Mouse (Mus musculus) thymus, postnatal 0 days (tissue): ENCODE data around the gene Itgae. TPM values are rescaled to one million over a fixed set of nuclear protein-coding genes. Genes with fewer than 3 reads are reported as not detected.

Experiments
- DNase-seq: peaks from one replicate; pipeline ENCODE4 v3.0.0-alpha.2; 2015; ENCODE audit warnings: low spot score
- polyA plus RNA-seq: library from polyadenylated mRNA; unstranded; fragments of >200 nt; fragmentation: Nextera tagmentation; extraction: Ambion mirVana; gene quantifications from 2 replicates; pipeline ENCODE4 v1.2.1, GENCODE M21; 2015

The Itgae gene
- polyA plus RNA-seq, 1 experiment from 2014 or later, result 8.0 TPM

DNA sequence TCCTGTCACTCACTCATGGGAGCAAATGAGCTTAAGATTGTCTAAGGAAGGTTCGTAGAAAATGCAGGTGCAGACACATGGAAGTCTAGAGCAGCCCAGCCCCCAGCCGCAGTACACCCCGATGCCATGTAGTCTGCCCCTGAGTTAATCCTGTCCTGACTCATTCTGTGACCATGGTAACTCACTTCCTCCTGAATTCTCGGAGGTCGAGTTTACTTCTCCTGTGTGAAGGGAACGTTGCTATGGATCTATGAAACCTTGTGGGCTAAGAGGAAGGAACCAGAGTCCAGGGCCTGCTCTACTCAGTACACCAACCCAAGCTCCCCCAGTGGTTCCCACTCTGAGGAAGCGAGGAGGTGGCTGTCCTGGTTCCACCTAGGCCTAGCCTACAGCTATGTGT, 2.5 kb downstream of the Itgae start:
- no peak for DNase-seq

DNA sequence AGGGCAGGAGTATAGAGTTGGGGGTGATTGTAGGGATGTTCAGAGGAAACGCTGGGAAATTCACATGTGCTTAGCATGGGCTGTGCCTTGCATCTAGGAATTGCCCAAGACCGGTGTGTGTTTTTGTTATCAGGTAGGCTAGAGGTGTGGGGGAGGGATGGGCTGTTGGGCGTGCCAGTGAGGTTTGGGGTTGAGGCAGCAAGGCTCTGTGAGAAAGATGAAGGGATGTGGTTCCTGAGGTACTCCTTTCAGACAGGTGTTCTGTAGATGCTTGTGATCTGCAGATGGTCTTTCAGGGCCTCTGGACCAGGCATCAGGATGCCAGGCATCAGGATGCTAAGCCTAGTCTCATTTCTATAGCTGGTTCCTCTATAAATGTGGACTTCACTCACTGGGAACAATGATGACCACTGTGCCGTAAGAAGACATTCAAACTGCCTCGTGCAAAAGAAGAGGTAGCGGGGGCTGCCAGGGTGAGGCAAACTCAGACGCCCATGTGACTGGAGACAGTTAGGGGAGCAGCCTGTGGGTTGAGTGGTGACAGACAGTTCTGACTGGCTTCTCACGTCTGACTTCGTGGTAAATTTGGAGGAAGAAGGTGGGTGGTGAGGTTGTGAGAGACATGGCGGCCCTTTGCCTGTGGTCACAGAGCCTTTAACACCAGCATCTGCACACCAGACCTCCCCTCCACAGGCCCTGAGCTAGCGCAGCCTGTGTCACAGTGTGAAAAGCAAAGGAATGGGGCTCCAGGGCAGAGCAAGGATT, 4.0 kb downstream of the Itgae start:
- DNase-seq, result peak; percentile 60

DNA sequence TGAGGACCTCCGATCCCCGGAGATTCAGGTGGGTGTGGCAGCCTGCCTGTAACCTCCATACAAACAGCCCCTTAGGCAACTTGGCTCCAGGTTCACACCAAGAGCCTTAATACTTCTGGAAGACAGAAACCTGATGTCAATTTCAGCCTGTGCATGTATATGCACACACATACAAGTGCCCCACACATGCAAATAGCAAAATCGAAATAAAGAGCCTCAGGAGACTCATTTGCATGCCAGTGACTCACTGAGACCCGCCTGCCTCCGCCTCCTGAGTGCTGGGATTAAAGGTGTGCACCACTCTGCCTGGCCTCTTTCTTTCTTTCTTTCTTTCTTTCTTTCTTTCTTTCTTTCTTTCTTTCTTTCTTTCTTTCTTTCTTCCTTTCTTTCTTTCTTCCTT, 8.5 kb downstream of the Itgae start:
- no peak for DNase-seq

DNA sequence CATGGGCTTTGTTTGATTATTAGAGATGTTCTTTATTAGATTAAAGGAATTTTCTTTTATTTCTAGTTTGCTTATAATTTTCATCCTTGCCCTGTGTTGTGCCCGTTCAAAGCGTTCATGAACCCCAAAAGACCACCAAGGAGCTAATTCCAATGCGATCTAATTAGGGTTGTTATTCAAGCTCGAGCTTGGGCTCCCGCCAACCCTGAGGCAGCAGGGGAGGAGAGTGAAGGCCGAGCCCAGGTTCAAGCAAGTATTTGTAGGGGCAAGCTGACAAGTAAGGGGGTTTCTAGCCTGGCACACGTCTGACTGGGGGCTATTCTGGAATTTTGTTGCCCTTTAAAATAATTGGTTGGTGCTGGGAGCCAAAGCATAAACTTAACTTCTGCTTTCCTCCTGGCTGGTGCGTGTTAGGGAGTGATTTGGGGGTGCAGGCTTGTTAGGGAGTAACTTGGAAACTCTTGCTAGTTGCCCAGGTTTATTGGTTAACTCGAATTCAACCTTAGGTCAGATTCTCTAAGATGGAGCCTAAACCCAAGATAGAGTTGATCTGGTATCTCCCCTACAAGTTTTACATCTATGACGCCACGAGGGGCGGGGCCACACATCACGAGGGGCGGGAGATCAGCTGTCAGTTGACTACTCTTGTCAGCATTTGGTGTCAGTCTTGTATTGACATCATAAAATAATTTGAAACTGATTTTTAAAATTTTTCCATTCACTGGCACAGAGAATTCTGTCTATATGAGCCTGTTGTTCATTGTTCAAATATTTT, 9.8 kb downstream of the Itgae start:
- DNase-seq, result no peak

DNA sequence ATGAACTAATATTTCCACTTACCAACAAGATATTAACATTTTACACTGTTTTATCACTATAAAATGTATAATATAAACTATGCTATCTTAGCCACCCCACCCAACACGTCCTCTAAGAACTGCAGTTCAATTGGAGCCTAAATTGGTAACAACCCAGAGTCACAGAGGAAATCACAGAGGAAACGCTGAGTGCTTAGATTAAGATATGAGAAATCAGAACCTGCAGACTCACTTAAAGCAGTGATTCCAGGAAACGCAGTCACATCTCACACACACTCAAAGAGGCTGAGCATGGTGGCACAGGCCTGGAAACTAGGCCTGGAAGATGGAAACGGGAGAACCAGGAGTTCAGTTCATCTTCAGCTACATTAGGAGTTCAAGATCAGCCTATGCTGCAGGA, 10.9 kb downstream of the Itgae start:
- DNase-seq, result no peak

DNA sequence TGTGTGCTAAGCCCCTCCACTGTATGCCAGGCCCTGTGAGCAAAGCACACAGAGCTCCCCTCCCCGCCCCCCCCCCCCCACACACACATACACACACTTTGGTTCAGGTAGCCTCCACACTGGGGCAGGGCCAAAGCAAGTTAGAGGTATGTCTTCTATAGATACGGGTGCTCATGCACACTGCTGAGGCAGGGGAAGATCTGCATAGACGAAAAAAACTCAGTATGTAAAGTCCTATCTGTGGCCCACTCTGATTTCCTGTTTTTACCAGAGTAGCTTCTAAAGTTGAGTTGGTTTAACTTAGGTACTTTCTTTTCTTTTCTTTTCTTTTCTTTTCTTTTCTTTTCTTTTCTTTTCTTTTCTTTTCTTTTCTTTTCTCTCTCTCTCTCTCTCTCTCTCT, 14.9 kb downstream of the Itgae start:
- no peak for DNase-seq

DNA sequence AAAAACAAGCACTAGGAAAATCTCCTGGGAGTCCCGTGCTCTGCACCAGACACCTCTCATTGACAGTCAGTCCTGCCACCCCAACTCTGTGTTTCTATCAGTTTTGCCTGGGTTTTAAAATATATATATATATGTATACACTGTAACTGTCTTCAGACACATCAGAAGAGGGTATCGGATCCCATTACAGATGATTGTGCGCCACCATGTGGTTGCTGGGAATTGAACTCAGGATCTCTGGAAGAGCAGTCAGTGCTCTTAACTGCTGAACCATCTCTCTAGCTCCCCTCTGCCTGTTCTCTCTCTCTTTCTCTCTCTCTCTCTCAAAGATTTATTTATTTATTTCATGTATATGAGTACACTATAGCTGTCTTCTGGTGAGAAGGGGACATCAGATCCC, 17.0 kb downstream of the Itgae start:
- DNase-seq, result peak; percentile 24

DNA sequence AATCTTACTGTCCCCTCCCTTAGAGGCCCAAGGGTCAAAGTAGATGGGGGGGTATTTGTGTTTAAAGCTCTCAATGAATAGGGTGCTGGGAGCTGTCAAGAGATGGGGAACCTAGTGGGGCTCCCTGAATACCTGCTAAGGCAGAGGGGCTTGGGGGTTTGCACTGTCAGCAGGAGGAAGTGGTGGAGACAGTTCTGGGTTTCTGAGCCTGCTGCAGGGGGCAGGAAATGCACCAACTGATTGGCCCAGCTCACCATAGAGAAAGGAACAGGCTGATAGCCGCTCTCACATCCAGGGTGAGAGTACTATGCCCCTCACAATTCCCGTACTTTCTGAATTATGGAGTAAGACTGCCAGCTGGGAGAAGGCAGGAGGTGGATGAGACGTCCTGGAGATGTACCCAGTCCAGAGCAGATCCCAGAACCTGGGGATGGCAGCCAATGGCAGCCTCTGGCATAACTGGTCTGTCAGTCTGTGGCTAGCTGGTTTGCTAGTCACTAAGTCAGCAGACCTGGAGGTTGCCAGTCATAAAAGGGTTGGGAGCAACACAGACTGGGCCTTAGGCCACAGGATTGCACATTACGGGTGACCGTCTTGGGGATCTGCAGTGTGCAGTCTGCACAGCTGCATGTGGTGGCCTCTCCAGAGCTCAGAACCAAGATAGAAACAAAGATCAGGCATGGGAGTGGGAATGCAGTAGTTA, 18.0 kb downstream of the Itgae start:
- DNase-seq, result peak; percentile 87

DNA sequence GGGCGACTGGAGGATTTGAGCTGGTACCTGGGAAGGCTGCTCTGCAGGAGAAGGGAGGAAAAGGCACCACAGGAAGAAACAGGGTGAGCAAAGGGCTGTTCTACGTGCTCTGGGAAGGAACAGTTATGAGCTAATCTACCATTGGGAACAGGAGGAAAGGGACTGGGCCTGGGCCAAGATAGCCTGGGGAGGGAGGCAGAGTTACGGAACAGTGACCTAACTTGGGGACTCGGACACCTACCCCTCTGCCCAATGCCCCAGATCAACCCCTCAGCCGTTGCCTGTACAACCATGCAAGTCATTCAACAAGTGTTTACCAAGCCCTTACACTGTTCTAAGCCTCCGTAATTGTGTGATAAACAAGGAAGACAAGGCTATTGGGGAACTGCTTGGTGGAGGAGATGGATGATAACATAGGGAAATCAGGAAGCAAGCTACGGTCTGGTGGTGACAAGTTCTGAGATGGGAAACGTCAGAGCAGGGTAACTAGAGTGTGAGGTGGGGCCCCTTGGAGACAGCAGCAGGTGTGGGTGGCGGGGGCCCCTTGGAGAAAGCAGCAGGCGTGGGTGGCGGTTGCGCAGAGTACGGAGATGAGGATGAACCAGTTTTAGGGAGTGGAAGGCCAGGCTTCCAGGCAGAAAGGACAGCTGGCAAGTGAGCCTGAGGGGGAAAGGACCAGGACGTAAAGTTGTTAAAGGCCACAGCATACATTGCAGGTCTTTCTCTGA, 18.7 kb downstream of the Itgae start:
- peak; percentile 65 for DNase-seq

DNA sequence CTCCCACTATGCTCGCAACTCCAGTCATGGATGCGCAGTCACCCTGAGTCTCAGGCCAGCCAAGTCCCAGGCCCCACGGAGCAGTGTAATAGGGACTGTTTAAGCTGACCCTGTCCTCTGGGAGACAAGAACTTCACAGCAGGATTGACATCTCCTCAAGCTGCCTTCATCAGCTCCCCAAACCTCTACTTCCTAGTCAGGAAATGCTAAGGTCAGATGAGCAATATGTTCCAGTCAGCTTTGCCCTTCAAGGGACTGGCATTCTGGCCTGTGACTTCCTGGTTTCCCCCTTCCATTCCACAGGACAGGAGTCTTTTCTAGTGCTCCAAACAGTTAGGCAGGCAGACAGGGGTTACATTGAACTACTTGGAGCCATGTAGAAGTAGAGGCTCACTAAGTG, 19.6 kb downstream of the Itgae start:
- DNase-seq, result no peak

DNA sequence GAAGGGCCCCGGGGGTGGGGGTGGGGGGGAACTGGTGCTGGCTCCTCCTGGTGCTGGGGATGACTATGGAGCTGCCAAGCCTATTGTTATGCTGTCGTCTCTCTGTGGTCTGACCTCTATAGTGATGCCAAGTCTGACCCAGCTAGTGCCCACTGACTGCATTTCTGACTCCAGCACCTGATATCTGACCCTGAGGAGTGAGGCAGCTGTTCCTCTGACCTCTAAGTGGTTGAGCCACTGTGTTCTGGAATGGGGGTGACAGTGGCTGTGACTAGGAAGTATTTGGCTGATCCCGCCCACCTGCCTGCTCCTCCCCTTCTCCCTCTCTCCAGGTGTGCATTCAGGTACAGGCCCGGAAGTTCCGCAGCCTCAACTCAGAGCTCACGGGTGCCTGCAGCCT, 21.0 kb downstream of the Itgae start:
- DNase-seq, result no peak

DNA sequence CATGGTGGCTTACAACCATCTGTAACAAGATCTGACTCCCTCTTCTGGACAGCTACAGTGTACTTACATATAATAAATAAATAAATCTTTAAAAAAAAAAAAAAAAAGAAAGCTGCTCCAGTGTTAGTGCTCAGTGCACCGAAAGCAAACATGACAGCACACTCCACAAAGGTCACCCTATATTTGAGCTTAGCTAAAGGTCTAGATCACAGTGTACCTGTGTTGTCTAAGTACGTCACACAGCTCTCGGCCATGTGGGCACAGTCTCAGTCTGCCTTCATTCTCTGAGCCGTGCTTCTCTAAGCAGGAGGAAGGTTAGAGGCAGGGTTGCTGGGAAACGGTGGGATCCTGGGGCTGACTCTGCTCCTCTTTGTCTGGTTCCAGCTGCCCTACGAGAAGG, 36.1 kb downstream of the Itgae start:
- no peak for DNase-seq

DNA sequence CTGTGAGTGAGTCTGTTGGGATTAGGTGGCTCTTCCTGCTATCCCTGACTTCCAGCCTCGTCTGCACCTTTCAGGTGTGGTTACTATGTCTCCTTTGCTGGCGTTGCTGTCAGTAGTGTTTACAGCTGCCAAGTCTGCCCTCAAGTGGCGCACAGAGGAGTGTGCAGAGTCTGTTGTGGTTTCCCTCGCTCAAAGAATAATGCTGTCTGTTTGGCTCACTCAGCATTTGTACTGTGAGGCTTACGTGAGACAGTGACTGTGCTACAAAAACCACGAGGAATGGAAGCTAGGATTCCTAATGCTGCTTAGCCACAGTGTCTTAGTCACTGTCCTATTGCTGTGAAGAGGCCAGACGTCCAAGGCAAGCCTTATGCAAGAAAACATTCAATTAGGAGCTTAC, 40.6 kb downstream of the Itgae start:
- DNase-seq, result peak; percentile 77

DNA sequence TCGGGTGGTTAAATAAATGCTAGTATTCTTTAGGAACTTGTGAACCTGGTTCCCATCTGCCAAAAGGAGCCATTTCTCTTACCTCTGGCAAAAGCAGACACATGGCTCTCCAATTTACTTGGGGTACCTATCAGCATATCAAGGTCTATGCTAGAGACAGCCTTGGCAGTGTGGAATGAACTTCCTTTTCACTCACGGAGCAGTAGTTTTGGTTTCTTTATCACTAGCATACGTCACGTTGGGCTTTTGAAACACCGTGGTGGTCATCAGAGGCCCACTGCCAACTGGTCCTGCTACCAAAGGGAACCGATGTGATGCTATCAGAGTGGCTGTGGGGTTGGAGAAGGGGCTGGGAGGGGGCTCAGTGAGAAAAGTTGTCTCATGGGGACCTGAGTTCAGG, 42.6 kb downstream of the Itgae start:
- no peak for DNase-seq

DNA sequence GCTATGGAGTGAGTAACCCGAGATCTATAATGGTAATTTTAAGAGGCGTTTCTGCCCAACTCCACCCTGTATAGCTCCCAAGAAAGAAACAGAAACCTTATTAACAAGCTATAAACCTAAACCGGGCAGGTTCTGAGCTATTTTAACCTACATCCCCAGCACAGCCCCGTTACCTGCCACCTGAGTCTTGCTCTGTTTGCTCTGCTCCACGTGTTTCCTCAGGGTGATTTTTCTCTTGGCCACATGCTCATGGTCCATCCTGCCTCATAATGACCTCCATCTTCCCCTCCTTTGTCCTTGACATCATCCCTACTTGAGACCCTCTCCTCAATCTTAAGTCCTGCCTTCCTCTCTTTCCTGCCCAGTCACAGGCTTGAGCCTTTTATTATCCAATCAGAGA, 43.8 kb downstream of the Itgae start:
- no peak for DNase-seq

DNA sequence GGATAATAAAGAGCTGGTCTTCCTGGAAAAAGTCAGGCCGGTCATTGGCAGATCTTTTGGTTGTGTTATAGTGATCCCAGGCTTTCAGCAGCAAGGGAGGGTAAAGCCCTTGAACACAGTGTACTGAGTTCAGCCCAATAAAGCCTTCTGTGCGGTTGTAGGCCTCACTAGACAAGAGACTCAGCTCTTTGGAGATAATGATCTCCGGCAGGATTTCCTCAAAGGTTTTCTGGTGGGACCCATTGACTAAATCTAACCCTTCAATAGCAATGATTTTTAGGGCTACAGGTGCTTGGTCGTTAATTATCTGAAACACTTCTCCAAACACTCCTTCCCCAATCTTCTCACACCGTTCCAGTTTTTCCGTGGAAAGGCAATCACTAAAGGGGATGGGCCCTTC, 46.2 kb downstream of the Itgae start:
- peak; percentile 39 for DNase-seq

DNA sequence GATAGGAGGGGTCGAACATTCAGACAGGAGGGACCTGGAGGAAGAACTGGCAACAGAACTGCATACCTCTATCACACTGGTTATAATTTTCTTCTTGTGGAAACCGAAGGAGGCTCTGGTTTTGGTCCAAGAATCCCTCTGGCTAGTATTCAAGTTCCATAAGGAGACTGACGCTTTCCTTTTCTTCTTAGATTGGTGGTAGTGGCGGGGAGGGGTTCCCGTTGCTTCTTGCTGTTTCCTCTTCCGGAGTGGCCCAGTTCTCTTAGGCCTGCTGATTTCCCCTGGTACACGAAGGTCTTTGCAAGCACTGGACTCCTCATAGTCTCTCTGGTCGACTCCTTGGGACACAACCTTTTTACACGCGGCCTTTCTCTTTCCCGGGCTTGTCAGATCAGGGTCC, 46.7 kb downstream of the Itgae start:
- peak; percentile 14 for DNase-seq

DNA sequence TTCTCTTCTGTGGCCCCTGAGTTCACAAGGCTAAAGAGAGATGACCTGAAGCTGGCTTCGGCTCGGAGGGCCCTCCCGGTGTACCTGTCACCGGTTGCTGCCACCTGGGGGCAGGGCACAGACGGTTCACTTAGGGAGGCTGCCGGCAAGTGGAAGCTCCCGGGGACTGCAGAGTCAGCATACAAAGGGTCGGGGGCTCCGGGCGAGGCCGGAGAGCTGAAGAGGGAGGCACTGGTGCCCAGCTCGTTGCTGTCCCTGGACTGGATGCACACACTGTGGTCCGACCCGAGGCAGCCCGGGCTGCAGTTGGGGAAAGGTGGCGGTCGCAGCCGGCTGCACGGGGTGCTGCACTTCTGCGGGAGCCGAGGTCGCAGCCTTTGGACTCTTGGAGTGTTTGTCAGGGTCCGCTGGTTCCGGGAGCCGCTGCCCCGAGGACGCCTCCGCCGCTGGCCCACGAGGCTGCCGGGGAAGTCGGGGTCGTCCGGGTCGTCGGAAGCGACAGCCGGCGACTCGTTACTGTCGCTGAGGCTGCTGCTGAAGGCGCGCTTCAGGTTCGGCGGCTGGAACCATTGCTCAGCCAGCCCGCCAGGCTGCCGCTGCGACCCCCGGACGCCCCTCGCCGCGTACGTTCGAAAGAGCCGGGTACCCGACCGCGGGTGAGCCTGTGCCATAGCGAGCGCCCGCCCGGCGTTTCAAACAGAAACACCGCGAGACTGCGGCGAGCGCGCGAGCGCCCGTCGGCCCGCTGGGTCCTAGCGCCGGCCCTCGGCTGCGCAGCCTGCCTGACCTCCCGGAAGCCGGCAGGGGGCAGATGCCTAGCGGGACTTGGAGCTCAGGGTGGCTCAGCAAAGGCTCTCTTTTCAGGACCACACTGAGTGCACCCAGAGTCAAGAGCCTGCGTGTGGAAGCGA, 47.5 kb downstream of the Itgae start, which contains the start of gene Haspin:
Gene Haspin (minus strand): TSS at position 704 of the 911 bp plus-strand sequence.
- DNase-seq, result peak; percentile 94

DNA sequence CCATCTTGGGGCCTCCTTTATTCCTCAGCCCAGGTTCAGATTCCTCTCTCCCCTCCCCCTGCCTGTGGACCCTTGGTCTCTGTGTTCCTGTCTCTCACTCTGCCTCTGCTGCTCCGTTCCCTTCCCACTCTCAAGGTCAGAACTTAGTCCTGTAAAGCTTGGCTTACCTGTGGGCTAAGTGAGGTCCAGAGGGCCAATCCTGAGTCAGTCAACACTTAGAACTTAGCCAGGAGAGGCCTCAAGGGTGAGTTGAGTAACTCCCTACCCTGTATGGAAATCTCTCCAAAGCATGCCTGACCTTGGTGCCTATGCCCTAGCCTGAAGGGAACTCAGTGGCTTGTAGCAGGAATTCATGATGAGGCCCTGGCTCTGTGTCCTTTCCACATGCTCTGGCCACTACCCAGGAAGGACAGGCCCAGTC, 53.9 kb downstream of the Itgae start:
- no peak for DNase-seq
